Mouse (Mus musculus): ENCODE results near the gene Dgkd.

GRCm38 (mm10) chr1:87917361-87917760, 64.3 kb downstream of the Dgkd start:
- no peak for TF ChIP-seq CTCF (IDR thresholded peaks at IDR 0.05; ENCODE audit: low read depth)
- TF ChIP-seq EP300 (IDR thresholded peaks at IDR 0.05; ENCODE audit: low read depth): no peak

Data from liver, postnatal 0 days (tissue).